Mouse (Mus musculus) embryonic fibroblast, embryonic 13.5 days (primary cell): ENCODE results near the gene Ubxn10.

Source experiments
- CTCF ChIP-seq: IDR thresholded peaks from 2 replicates; pipeline ENCODE4 v1.5.1; 2011; ENCODE audit warnings: mild to moderate bottlenecking, control low read depth, low read length, moderate library complexity, borderline replicate concordance; ENCODE audit not compliant: insufficient read depth
- POLR2A ChIP-seq: IDR thresholded peaks from 2 replicates; pipeline ENCODE4 v1.6.1; 2011; ENCODE audit warnings: low read depth, mild to moderate bottlenecking, control low read depth, low read length, moderate library complexity

GRCm38 (mm10) chr4:138755983-138756382, 19.0 kb upstream of the Ubxn10 start:
- TF ChIP-seq CTCF (no peak), POLR2A (no peak)
